Mouse (Mus musculus) adrenal gland, adult 8-10 months (tissue): ENCODE results near the gene 5730455P16Rik. TPM values are rescaled to one million over a fixed set of nuclear protein-coding genes. Genes with fewer than 3 reads are reported as not detected.
"Not testable (repeated sequence)": the region's sequence is repeated elsewhere in the genome, so short reads cannot be mapped to it uniquely, and the experiment has no call there.

ENCODE experiments used
- DNase-seq: peaks from one replicate; pipeline ENCODE4 v3.0.0; 2022
- total RNA-seq, 4 experiments: library from RNA; stranded (reverse); gene quantifications; 2 replicates each; pipeline ENCODE4 v1.2.4; 2022

5730455P16Rik gene
- 10 to 100 TPM; 23.4 to 34.3 (median 27.3) TPM for total RNA-seq

DNA sequence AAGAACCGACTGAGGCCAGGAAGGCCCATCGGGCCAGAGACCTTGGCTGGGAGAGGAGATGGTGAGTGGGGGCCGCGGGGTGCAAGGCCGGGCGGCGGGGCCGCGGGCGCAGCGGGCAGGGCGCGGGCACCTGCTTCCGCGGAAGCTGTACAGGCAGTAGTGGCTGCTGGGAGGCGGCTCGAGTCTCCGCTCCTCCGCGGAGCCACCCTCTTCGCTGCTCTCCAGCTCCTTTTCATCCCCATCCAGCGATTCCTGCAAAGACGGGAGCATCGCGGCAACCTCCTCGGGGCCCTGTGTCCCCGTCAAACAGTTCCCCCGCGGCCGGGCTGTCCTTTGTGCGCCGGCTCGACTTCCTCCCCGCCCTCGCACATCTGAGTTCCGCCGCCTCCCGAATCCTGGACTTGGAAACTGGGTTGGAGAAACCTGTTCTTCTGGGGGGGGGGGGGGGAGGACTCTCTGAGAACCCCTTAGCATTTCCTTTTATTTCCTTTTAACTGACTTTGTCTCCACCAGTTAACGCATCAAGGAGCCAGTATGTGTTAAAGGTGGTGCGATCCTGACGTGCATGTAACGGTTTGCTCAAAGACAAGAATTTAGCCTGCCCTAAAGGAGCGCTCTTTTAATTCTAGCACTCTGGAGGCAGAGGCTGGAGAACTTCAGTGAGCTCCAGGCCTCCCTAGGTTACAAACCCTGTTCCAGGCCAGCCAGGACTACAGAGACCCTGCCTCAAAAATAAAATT is at the start of gene 5730455P16Rik:
Gene 5730455P16Rik, minus strand, starts transcription at position 323 of the 740 bp plus-strand sequence.
- peak; percentile 68 for DNase-seq

- DNase-seq: not testable (repeated sequence)
Measured at GRCm38 (mm10) chr11:80426029-80426813, 48.4 kb upstream of the 5730455P16Rik start.

- DNase-seq: no peak
Measured at GRCm38 (mm10) chr11:80425247-80425778, 47.5 kb upstream of the 5730455P16Rik start.

DNA sequence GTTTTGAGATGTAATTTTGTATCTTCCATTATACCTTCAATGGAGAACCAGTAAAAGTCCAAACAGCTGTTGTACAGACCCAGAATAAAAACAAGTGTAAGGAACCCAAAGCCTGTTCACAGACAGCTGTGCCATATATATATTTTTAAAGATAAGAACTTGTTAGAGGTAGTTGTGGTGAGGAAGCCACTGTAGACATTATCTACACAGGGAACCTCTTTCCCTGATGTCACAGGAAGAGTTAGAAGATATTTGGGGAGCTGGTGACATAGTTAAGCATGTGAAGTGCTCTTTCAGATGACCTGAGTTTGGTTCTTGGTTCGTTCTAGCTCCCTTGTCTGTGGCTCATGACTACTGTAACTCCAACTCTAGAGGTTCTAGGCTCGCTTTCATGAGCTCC is 46.9 kb upstream of the 5730455P16Rik start:
- no peak for DNase-seq

DNA sequence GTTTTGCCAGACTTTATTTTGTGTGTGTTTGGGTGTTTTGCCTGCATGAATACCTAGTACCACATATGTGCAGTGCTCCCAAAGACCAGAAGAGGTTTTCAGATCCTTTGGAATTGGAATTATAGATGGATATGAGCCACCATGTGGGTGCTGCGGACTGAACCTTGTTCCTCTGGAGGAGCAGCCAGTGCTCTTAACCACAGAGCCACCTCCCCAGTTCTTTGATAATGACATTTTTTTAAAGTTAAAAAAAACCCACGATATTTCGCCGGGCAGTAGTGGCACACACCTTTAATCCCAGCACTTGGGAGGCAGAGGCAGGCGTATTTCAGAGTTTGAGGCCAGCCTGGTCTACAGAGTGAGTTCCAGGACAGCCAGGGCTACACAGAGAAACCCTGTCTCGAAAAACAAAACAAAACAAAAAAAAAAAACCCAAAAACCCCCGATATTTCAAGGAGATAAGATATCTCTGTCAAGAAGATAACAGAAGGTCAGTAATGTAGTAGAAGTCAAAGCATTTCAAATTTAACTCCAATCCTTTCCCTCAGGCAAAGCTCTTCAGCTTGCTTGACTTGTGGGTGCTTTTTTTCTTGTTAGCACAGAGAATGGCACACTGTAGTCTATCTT is 43.7 kb upstream of the 5730455P16Rik start:
- no peak for DNase-seq

- no peak for DNase-seq
Measured at GRCm38 (mm10) chr11:80420202-80420984, 42.6 kb upstream of the 5730455P16Rik start.

- no peak for DNase-seq
Measured at GRCm38 (mm10) chr11:80419743-80420142, 41.9 kb upstream of the 5730455P16Rik start.

DNA sequence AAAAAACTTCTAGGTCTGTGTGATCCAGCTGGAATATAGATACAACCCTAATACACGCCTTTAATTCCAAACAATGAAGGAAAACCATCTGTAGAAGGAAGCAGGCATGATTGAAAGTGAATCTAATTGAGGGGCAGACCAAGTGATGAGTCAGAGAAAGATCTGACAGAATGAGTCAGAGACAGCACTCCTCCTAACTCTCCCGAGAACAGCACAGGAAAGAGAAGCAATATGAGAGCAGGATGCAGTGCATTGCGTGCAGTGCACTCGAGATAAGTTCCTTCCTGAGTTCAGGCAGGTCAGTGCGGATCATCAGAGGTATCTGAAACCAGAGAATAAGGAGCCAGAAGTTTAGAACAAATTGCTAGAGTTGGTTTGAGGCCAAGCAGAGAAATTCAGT is 39.3 kb upstream of the 5730455P16Rik start:
- no peak for DNase-seq

DNA sequence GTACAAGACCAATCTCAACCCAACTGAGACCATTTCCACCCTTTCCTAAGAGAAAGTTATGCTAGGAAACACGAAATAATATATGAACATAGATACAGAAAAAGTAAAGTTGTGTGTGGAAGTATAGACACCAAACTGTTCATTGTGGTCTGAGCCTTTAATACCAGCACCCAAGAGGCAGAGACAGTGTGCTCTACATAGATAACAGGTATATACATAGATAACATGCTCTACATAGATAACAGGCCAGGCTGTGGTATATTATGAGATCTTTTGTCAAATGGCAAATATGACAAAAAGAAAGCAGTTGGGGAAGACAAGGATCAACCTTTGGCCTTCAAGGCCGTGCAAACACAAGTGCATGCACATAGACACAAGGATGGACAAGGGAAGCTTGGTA is 32.5 kb upstream of the 5730455P16Rik start:
- DNase-seq: no peak

- DNase-seq: not testable (repeated sequence)
Measured at GRCm38 (mm10) chr11:80407878-80408277, 30.0 kb upstream of the 5730455P16Rik start.

GRCm38 (mm10) chr11:80396617-80397016 is 18.8 kb upstream of the 5730455P16Rik start:
- no peak for DNase-seq

GRCm38 (mm10) chr11:80395930-80396329 is 18.1 kb upstream of the 5730455P16Rik start:
- no peak for DNase-seq

DNA sequence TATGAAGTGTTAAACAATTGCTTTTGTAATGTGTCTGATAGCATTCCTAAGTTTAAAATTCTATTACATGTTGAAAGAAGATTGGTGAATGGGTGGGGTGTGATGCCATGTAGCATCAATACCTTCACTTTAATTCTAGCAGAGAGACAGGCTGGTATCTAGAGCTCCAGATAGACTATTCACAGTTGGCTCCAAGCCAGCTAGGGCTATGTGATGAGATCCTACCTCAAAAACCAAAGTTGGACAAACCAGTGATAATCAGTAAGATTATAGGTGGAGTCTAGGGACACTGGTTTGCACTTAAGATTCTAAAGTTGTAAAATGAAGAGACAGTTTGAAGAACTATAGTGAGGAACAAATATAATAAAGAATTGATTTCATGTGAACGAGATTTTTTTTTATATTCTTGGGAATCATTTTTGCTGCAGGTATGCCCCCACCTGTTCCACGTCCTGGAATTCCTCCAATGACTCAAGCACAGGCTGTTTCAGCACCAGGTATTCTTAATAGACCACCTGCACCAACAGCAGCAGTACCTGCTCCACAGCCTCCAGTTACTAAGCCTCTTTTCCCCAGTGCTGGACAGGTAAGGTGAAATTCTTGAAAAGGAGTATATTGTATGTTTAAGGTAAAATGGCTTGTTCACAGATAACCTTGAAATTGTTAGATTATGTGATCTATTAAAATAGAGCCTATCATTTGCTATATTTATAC is 13.7 kb upstream of the 5730455P16Rik start:
- no peak for DNase-seq

DNA sequence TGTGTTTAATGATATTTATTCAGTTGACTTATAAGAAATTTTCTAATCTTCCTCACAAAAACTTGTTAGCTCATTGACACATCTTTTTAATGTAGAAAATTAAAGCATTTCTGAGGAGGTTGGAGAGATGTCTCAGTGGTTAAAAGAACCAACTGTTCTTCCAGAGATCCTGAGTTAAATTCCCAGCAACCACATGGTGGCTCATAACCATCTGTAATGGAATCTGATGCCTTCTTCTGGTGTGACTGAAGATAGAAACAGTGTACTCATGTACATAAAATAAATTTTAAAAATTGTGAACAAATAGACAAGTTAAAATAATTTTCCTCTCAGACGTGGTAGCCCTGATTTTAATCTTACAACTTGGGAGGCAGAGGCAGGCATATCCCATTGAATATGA is 12.1 kb upstream of the 5730455P16Rik start:
- no peak for DNase-seq

GRCm38 (mm10) chr11:80386790-80387189 is 9.0 kb upstream of the 5730455P16Rik start:
- DNase-seq: no peak

DNA sequence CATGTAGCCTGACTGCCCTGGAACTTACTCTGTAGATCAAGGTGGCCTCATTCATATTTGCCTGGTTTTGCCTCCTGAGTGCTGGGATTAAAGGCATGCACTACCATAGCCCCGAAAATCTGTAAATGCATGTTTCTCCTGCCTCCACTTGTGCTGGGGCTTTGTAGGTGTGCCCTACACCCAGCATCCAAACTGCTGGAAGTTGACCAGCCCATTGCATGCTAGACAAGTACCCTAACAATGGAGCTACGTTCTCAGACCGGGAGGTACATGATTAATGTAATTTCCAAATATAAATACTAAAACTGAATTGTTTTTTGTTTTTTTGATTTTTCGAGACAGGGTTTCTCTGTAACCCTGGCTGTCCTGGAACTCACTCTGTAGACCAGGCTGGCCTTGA is 7.2 kb upstream of the 5730455P16Rik start:
- no peak for DNase-seq

- no peak for DNase-seq
Measured at GRCm38 (mm10) chr11:80384461-80384860, 6.6 kb upstream of the 5730455P16Rik start.

DNA sequence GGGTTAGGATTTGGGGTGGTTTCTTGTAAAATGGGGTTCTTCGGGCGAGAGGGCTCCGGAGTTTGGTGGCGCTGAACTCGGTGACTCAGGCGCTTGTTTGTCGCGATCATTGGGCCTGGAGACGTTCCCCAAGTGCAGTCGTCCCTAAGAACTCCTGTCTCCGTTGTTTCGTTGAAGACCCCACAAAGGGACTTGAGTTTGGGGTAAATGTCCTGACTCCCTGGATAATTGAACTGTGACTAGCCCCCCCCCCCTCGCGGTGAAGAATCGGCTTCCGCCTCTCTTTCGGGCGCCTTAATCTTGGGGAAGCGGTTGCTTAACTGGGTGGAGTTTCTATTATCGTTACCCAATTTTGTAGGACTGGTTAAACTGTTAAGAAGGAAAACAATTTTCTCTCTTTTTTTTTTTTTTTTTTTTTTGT is 5.8 kb upstream of the 5730455P16Rik start:
- DNase-seq: no peak

- DNase-seq: peak; percentile 95
Measured at GRCm38 (mm10) chr11:80383019-80383625, 5.3 kb upstream of the 5730455P16Rik start, which contains the start of gene Zfp207. TSS of gene Zfp207 (plus strand) at chr11:80383279.

- DNase-seq: no peak
Measured at GRCm38 (mm10) chr11:80382626-80383018, 4.8 kb upstream of the 5730455P16Rik start.

- not testable (repeated sequence) for DNase-seq
Measured at GRCm38 (mm10) chr11:80379184-80379583, 1.4 kb upstream of the 5730455P16Rik start.
